Mouse (Mus musculus) E14TG2a.4 (cell line): ENCODE results near the gene Nf1.

ENCODE experiments used
- H3K27me3 ChIP-seq: 2 replicates; pipeline ENCODE4 v1.6.1; 2014; ENCODE audit warnings: low read length, control low read depth; ENCODE audit not compliant: insufficient read depth
- H3K36me3 ChIP-seq: 2 replicates; pipeline ENCODE4 v1.6.1; 2014; ENCODE audit warnings: low read length, control low read depth; ENCODE audit not compliant: insufficient read depth
- H3K4me1 ChIP-seq: replicated peaks from 2 replicates; pipeline ENCODE4 v1.6.1; 2014; ENCODE audit warnings: low read depth, low read length, control low read depth
- H3K4me3 ChIP-seq: replicated peaks from 2 replicates; pipeline ENCODE4 v1.5.1; 2014; ENCODE audit warnings: mild to moderate bottlenecking, low read length
- H3K9me3 ChIP-seq: 2 replicates; pipeline ENCODE4 v1.6.1; 2014; ENCODE audit warnings: low read length, control low read depth
- CTCF ChIP-seq: conservative IDR thresholded peaks from 2 replicates; pipeline ENCODE4 v1.5.1; 2014; ENCODE audit warnings: low read length
- NANOG ChIP-seq: IDR thresholded peaks from 2 replicates; pipeline ENCODE4 v1.6.1; 2014; ENCODE audit warnings: borderline replicate concordance, low read length, mixed read lengths
- POU5F1 ChIP-seq: IDR thresholded peaks from 2 replicates; pipeline ENCODE4 v1.6.1; 2014; ENCODE audit warnings: low read length, borderline replicate concordance

Gene Nf1

DNA sequence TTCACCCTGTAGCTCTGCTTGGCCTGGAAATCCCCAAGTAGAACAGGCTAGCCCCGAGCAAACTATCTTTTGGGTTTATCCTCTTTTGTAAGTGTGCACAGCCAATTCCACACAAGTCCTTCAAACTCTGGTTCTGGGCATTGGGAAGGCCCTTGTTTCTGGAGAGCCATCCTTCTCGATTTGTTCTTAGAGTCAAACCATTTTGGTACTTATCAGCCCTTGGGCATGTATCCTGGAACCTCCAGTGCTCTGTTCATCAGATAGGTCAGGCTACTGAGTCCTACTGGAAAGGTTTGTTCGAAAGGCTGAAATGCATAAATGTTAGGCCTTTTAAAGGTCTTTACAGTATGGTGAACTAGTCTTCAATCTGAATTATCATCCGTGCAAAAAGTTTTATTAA is 872 bp upstream of the Nf1 start:
- no peak for TF ChIP-seq CTCF
- TF ChIP-seq NANOG = no peak
- no peak for TF ChIP-seq POU5F1
- Histone ChIP-seq H3K36me3 (no peaks in the 10 kb centered on the region), H3K4me3 (peak overlapping the region; percentile 88), H3K9me3 (peaks cover 4% of the 10 kb centered on the region), H3K4me1 (peaks cover 21% of the 10 kb centered on the region), H3K27me3 (peaks cover 20% of the 10 kb centered on the region)

DNA sequence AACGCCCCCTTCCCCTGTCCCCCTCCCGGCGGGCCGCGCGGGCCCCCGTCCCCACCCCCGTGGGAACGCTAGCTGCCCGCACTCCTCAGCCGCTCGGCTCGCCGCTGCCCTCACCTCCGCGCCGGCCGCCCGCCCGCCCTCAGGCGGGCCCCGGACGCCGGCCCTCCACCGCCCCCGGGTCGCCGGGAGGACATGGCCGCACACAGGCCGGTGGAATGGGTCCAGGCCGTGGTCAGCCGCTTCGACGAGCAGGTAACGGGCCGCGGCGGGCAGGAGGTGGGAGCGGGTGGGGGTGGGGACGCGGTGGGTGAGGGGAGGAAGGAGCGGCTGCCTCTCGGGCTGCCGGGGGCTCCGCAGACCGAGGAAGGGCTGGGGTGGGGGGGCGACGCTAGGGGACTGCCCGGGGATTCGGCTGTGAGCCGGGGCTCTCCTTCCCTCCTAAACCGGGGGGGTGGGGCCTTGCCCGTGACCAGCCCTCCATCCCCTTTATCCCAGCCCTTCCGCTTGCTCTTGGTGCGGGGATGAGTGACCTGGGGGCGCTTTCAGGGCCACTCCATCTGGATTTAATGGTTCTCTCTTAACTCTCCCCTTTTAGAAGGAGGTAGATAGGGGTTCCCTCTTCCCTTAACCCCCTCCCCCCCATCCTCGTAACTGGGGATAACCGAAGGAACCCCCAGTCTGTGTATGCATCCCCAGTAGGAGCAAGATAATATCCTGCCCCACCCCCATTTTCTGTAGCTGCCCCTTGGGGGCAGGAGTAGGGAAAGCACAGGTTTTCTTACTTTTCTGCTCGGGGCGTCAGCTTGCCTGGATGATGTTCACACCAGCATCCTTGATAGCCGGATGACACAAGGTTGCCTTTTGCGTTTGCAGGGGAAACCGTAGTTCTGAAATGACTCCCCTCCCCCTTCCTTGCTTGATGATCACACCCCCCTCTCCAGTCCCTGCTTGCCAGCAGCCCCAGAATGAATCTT is 602 bp downstream of the Nf1 start:
- Histone ChIP-seq H3K9me3 (peaks cover 4% of the 10 kb centered on the region), H3K4me3 (peak overlapping the region; percentile 88), H3K4me1 (peaks cover 21% of the 10 kb centered on the region), H3K36me3 (no peaks in the 10 kb centered on the region), H3K27me3 (peaks cover 19% of the 10 kb centered on the region)
- TF ChIP-seq POU5F1 = no peak
- no peak for TF ChIP-seq NANOG
- no peak for TF ChIP-seq CTCF

DNA sequence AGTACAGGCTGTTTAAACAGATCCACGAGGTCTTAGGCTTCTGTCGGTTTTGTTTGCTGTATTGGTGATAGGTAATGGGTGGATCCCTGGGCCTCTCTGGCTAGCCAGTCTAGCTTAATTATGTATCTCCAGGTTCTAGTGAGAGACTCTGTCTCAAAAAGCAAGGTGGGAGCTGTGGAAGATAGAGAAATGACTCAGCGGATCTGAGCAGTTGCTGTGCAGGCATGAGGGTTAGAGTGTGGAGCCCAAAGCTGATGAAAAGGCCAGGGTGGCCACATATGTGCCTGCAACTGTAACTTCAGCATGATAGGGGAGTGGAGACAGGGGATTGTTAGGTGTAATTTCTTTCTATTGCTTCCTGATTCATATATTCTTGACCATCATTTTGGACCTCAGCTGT is 17.5 kb downstream of the Nf1 start:
- Histone ChIP-seq H3K36me3 (no peaks in the 10 kb centered on the region), H3K9me3 (no peaks in the 10 kb centered on the region), H3K27me3 (no peaks in the 10 kb centered on the region), H3K4me3 (no peak overlapping the region), H3K4me1 (0 out of 2 replicates have a peak, but pooled peaks cover 6% of the 10 kb centered on the region)
- TF ChIP-seq CTCF (no peak), POU5F1 (no peak), NANOG (no peak)

DNA sequence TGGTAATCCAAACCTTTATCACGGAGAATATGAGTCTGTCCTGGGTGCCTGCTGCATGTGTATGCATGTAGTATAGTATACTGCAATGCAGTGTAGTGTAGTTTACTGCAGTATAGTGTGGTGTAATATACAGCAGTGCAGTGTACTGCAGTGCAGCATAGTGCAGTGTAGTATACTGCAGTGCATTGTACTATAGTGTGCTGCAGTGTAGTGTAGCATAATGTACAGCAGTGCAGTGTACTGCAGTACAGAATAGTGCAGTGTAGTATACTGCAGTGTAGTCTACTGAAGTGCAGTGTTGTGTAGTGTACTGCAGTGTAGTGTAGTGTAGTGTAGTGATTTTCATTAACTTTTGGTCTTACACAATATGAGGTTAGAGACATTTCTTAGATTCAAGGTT is 17.9 kb downstream of the Nf1 start:
- no peaks in the 10 kb centered on the region for H3K9me3 ChIP-seq
- 0 out of 2 replicates have a peak, but pooled peaks cover 6% of the 10 kb centered on the region for H3K4me1 ChIP-seq
- H3K4me3 ChIP-seq = no peak overlapping the region
- H3K27me3 ChIP-seq = no peaks in the 10 kb centered on the region
- H3K36me3 ChIP-seq = no peaks in the 10 kb centered on the region
- no peak for TF ChIP-seq POU5F1
- no peak for TF ChIP-seq NANOG
- TF ChIP-seq CTCF = no peak

DNA sequence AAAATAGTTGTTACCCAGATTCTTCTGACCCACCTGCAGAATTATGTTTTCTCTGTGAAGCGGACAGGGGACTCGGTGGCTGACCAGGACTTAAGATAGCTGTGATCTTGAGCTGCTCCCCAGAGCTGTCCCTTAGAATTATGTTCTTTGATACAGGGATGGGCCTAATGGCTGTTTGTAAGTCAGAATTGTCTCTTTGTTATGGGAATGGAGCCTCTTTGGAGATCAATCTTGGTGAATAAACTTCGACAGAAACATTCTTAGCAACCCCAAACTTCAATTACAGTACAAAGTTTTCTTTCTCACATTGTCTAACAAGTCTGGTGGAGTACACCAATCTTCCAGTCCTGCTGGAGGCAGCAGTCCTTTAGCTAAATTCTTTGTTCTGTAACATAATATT is 25.5 kb downstream of the Nf1 start:
- Histone ChIP-seq H3K27me3 (no peaks in the 10 kb centered on the region), H3K4me3 (no peak overlapping the region), H3K36me3 (no peaks in the 10 kb centered on the region), H3K9me3 (no peaks in the 10 kb centered on the region), H3K4me1 (peaks cover 18% of the 10 kb centered on the region)
- peak; percentile 65; the same call in 1 of the 2 replicates for TF ChIP-seq NANOG
- TF ChIP-seq CTCF = no peak

DNA sequence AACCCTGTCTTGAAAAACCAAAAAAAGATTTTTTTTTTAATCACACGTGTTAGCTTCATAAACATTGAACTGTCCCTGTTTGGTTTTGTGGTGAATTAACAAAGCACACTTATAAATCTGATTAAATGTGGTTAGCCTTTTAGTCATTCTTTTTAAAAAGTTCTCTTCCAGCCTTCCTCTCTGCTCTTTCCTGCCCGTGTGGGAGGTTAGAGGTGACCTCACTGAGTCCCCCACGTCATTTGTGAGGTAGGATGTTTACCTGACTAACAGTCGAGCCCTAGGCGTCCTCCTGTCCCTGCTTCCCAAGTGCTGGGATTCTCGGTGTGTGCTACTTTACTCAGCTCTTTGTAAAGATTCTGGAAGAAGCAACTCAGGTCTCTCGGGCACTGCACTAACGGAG is 26.8 kb downstream of the Nf1 start:
- H3K27me3 ChIP-seq = no peaks in the 10 kb centered on the region
- no peak for TF ChIP-seq CTCF
- no peak for TF ChIP-seq POU5F1
- no peak for TF ChIP-seq NANOG
- H3K4me3 ChIP-seq = no peak overlapping the region
- H3K4me1 ChIP-seq = peaks cover 21% of the 10 kb centered on the region
- H3K9me3 ChIP-seq = no peaks in the 10 kb centered on the region
- no peaks in the 10 kb centered on the region for H3K36me3 ChIP-seq

DNA sequence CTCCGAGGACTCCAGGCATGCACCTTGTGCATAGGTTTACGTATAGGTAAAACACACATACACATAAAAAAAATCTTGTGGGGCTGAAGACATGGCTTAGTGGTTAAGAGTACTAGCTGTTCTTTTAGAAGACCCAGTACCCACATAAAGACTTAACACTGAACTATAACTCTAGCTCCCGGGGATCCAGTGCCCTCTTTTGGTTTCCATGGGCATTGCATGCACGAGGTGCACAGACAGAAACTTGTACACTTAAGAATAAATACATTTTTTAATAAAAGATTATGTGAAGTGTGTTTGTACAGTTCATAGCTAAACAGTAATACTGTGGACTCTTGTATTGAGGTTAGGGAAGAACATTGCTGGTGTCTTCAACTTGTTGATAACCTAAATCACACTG is 33.5 kb downstream of the Nf1 start:
- H3K36me3 ChIP-seq = no peaks in the 10 kb centered on the region
- 0 out of 2 replicates have a peak, but pooled peaks cover 6% of the 10 kb centered on the region for H3K4me1 ChIP-seq
- no peak overlapping the region for H3K4me3 ChIP-seq
- H3K9me3 ChIP-seq = no peaks in the 10 kb centered on the region
- no peaks in the 10 kb centered on the region for H3K27me3 ChIP-seq
- TF ChIP-seq CTCF = peak; percentile 90
- TF ChIP-seq POU5F1 = no peak

DNA sequence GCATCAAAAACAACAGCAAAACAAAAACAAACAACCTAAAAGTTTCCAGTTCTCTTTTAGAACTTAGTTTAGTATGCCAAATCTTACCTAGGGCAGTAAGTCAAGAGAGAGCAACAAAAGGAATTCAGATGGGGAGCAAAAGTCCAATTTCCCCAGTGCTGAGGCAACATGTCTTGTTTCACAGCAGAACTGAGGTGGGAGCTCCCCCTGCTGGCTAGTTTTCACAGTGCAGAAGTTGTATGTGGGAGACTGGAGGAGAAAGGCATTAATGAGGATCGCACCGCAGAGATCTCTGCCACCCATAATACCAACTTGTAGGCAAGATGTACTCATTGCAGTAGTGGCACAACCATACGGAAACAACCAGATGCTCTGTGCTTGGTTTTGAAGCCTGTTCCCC is 58.8 kb downstream of the Nf1 start:
- Histone ChIP-seq H3K4me3 (no peak overlapping the region), H3K4me1 (0 out of 2 replicates have a peak, but pooled peaks cover 2% of the 10 kb centered on the region)
- TF ChIP-seq CTCF = peak; percentile 91
- no peak for TF ChIP-seq NANOG

More for the DNA sequence above, 58.8 kb downstream of the Nf1 start:
- peaks cover 3% of the 10 kb centered on the region; the same call in 1 of the 2 replicates for H3K36me3 ChIP-seq
- H3K9me3 ChIP-seq = no peaks in the 10 kb centered on the region
- H3K27me3 ChIP-seq = no peaks in the 10 kb centered on the region
